Mouse (Mus musculus) liver, embryonic 14.5 days (tissue): ENCODE measurements around the gene Reep6.

ENCODE experiments used
- CTCF ChIP-seq: IDR thresholded peaks from 2 replicates; pipeline ENCODE4 v1.5.1; 2016; ENCODE audit warnings: antibody characterized with exemption, low read depth, control low read depth
- EP300 ChIP-seq: IDR thresholded peaks from 2 replicates; pipeline ENCODE4 v1.6.1; 2016; ENCODE audit warnings: antibody characterized with exemption, low read depth

- TF ChIP-seq CTCF (no peak), EP300 (no peak)
Measured at GRCm38 (mm10) chr10:80299301-80299700, 30.5 kb upstream of the Reep6 start.
